Mouse (Mus musculus) forebrain, embryonic 14.5 days (tissue): ENCODE measurements around the gene Dnase2b. TPM values are rescaled to one million over a fixed set of nuclear protein-coding genes. Genes with fewer than 3 reads are reported as not detected.

Source experiments
- ATAC-seq: fragments of 200-750 bp; cut with Nextera tagmentation; 2 replicates; pipeline ENCODE4 v1.8.0; 2017; ENCODE audit warnings: mild to moderate bottlenecking, moderate library complexity
- DNase-seq: peaks from one replicate; pipeline ENCODE4 v3.0.0-alpha.2; 2015; ENCODE audit warnings: low spot score
- H3K27ac ChIP-seq: fragments of 300-500 bp; sonication (generic); 2 replicates; pipeline ENCODE4 v1.5.1; 2014; ENCODE audit warnings: low read depth, mild to moderate bottlenecking, control low read depth, low read length, moderate library complexity
- H3K27me3 ChIP-seq: fragments of 300-500 bp; sonication (generic); replicated peaks from 2 replicates; pipeline ENCODE4 v1.6.1; 2014; ENCODE audit warnings: low read length, control low read depth, mixed read lengths; ENCODE audit not compliant: control insufficient read depth, insufficient read depth
- H3K36me3 ChIP-seq: fragments of 300-500 bp; sonication (generic); 2 replicates; pipeline ENCODE4 v1.6.1; 2014; ENCODE audit warnings: low read length, control low read depth; ENCODE audit not compliant: control insufficient read depth, insufficient read depth
- H3K4me1 ChIP-seq: fragments of 300-500 bp; sonication (generic); 2 replicates; pipeline ENCODE4 v1.6.1; 2014; ENCODE audit warnings: antibody characterized with exemption, low read length, control low read depth; ENCODE audit not compliant: control insufficient read depth, insufficient read depth
- H3K4me2 ChIP-seq: fragments of 300-500 bp; sonication (generic); 2 replicates; pipeline ENCODE4 v1.6.1; 2014; ENCODE audit warnings: mild to moderate bottlenecking, control low read depth, low read length
- H3K4me3 ChIP-seq: fragments of 300-500 bp; sonication (generic); 2 replicates; pipeline ENCODE4 v1.5.1; 2014; ENCODE audit warnings: low read depth, low read length, control low read depth
- H3K9ac ChIP-seq: fragments of 300-500 bp; sonication (generic); 2 replicates; pipeline ENCODE4 v1.6.1; 2014; ENCODE audit warnings: mild to moderate bottlenecking, low read length, control low read depth, moderate library complexity
- H3K9me3 ChIP-seq: fragments of 300-500 bp; sonication (generic); replicated peaks from 2 replicates; pipeline ENCODE4 v1.6.1; 2016; ENCODE audit warnings: low read length, control low read depth, mixed read lengths; ENCODE audit not compliant: control insufficient read depth
- WGBS: fragments of 180-500 bp; shearing (Covaris S2); extraction: QIAGEN DNeasy Blood & Tissue Kit; methylation state at CpG from one replicate; pipeline ENCODE4 v1.1.7; 2014; 5-methylcytosine and 5-hydroxymethylcytosine counted together
- polyA plus RNA-seq: library from polyadenylated mRNA; unstranded; fragments of >200 nt; fragmentation: Nextera tagmentation; extraction: Ambion mirVana; gene quantifications from 2 replicates; pipeline ENCODE4 v1.2.1, GENCODE M21; 2014

Gene Dnase2b
- polyA plus RNA-seq, 1 experiment from 2014 or later = not detected

DNA sequence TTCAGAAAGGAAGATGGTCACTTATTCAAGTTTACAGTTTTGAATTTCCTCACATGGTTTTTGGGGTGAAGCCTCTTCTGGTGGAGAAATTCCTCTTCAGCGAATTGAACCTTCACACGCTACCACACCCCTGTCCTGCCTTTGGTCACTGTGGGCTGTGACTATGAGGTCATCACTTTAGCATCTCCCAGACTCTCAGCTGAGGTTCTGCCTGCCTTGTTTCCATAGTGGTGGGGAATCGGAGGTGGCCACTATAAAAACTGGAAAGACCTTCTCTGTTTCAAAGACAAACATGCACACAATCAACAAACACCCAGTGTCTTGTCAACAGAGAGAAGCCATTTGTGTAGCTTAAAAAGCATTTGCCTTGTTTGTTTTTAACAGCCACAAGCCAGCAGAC, 35.8 kb upstream of the Dnase2b start, which contains the start of gene 4930503B20Rik:
Gene 4930503B20Rik (minus strand): TSS at position 101 of the 400 bp plus-strand sequence.
- no peak within 1 kb of the TSS for H3K27ac ChIP-seq
- no peak within 1 kb of the TSS for H3K4me2 ChIP-seq
- H3K9me3 ChIP-seq = no peaks in the 10 kb centered on the region
- no peak within 1 kb of the TSS for H3K9ac ChIP-seq
- H3K36me3 ChIP-seq = no peaks in the 10 kb centered on the region
- no peak within 1 kb of the TSS for H3K4me3 ChIP-seq
- ATAC-seq (no peak), DNase-seq (no peak)
- H3K4me1 ChIP-seq = no peaks in the 10 kb centered on the region
- WGBS = 92% methylated on average over 3 of the region's 3 CpGs
- H3K27me3 ChIP-seq = no peaks in the 10 kb centered on the region

DNA sequence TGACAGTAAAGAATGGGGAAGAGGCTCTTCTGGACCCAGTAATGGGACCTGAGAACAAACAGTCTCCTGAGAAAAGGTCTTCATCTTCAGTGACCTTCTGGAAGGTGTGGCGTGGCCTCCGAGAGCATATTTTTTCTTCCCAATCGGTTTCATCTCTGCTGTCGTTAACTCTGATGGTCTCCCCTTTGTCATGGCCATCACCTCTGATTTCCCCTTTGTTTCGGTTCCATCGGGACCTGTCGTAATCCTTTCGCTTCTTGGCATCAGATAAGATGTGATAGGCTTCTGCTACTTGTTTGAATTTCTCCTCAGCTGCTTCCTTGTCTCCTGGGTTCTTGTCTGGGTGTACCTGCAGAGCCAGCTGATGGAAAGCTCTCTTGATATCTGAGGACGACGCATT, 35.3 kb upstream of the Dnase2b start:
- Histone ChIP-seq H3K4me1 (no peaks in the 10 kb centered on the region), H3K27me3 (no peaks in the 10 kb centered on the region), H3K9me3 (no peaks in the 10 kb centered on the region), H3K27ac (no peak overlapping the region), H3K36me3 (no peaks in the 10 kb centered on the region), H3K9ac (no peak overlapping the region), H3K4me3 (no peak overlapping the region), H3K4me2 (no peak overlapping the region)
- WGBS = 94% methylated on average over 10 of the region's 10 CpGs
- DNase-seq (no peak), ATAC-seq (no peak)

DNA sequence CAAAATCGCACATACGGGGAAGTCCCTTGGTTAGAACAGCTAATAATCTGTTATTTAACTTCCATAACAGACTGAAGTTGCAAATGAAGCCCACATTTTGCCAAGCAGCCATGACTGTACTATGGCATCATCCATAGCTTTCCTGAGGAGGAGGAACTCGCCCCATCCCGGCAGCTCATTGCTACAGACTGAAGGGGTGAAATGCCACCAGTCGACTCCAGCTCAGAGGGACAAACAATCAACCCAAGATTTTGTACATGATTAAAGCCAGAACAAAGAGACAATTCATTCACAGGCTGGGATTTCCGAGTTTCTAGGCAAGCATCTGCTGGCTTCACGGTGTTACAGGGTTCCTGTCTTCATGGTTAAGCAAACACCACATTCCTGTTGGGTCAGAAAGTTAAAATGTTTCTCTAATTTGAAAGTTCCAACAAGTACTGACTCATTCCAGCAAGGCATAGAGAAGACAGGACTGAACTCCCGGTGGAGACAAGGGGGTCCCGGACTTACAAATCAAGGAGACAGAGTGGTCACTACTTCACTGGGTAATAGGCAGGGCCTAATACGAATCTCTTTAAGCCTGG, 34.0 kb upstream of the Dnase2b start:
- Histone ChIP-seq H3K9ac (no peak overlapping the region), H3K4me3 (no peak overlapping the region), H3K4me1 (no peaks in the 10 kb centered on the region), H3K36me3 (no peaks in the 10 kb centered on the region), H3K4me2 (no peak overlapping the region), H3K27me3 (no peaks in the 10 kb centered on the region), H3K27ac (no peak overlapping the region), H3K9me3 (no peaks in the 10 kb centered on the region)
- ATAC-seq (no peak), DNase-seq (no peak)
- 72% methylated on average over 10 of the region's 10 CpGs for WGBS

DNA sequence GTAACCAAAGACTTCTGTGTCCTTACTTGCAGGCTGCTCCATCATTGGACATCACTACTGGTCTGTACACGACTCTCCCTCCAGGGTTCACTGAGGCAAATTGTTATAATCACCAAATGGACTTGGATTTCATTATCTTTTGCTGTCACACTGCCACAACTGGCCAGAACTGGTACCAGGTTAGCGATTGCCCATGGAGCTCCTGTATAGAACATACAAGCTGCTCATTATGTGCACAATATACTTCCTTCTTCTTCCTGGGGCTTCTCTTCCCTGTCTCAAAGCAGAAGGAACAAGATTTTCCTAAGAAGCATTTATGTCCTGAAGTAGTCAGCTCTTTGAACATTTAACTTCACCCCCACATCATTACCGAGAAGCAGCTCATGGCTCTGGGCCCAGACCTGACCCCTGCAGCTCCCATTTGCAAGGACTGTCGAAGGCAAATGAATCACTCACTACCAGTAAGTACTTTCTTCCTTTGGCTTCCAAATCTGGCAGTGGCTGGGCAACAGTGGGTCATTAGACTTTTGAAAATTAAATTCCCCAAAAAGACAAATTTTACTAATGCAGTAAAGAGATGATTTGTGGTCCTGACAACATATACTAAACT, 26.5 kb upstream of the Dnase2b start:
- WGBS = 45% methylated on average over 4 of the region's 4 CpGs
- ATAC-seq (no peak), DNase-seq (peak; percentile 20)
- Histone ChIP-seq H3K9ac (no peak overlapping the region), H3K4me3 (no peak overlapping the region), H3K4me1 (no peaks in the 10 kb centered on the region), H3K4me2 (no peak overlapping the region), H3K36me3 (no peaks in the 10 kb centered on the region), H3K9me3 (no peaks in the 10 kb centered on the region), H3K27ac (no peak overlapping the region), H3K27me3 (no peaks in the 10 kb centered on the region)

DNA sequence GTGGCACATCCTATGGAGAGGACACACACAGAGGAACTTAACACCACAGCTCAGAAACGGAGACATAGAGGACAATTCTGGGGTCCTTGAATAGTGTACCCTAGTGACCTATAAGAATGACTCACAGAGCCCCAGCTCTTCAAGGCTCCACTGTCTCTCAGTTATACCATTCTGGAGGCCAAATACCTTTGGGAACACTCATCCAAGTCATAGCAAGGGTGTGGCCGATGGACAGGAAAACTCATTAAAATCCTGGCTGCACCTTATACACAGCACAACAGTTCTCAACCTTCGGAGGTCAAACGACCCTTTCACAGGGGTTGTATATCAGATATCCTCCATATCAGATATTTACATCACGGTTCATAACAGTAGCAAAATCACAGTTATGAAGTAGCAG, 17.1 kb upstream of the Dnase2b start:
- no peaks in the 10 kb centered on the region for H3K27me3 ChIP-seq
- H3K9me3 ChIP-seq = no peaks in the 10 kb centered on the region
- H3K4me2 ChIP-seq = no peak overlapping the region
- no peak for ATAC-seq
- H3K27ac ChIP-seq = no peak overlapping the region
- DNase-seq = no peak
- H3K9ac ChIP-seq = no peak overlapping the region
- H3K36me3 ChIP-seq = no peaks in the 10 kb centered on the region
- H3K4me3 ChIP-seq = no peak overlapping the region
- 89% methylated on average over 5 of the region's 5 CpGs for WGBS
- H3K4me1 ChIP-seq = no peaks in the 10 kb centered on the region

DNA sequence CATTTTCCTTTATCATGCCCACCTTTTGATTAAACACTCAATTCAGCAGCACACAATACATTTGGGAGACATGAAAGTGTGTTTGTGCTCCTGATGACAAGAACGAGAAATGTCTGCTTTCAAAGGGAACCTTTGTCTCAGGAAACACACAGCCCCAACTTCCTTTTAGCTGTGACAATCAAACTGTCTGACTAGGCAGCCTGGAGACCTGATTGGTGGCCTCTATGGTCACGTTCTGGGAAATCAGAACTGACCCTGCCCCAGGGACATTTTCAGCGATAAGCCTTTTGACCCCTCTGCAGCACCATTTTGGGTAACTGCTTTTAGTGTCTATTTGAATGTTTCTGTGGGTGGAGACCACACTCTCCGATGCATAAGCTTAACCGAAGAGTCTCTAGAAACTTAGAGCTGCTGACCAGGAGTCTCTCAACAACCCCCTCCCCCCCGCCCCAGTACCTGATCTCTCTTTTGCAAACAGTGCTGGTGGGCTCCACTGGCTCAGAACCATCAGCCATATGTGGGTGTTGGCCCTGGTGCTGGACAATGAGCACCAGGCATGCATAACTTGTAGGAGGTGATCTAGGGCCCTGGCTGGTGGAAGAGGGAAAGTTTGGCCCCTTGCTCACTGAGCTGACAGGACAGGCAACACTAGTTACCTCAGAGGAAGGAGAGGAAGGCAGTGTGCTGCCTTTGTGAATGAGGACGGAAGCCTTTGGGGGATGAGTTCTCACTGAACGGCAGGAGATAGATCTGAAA, 13.0 kb upstream of the Dnase2b start:
- Histone ChIP-seq H3K27ac (no peak overlapping the region), H3K9ac (no peak overlapping the region), H3K36me3 (no peaks in the 10 kb centered on the region), H3K4me3 (no peak overlapping the region), H3K4me2 (no peak overlapping the region), H3K27me3 (no peaks in the 10 kb centered on the region), H3K4me1 (no peaks in the 10 kb centered on the region), H3K9me3 (no peaks in the 10 kb centered on the region)
- 70% methylated on average over 8 of the region's 8 CpGs for WGBS
- ATAC-seq = no peak
- DNase-seq = no peak

DNA sequence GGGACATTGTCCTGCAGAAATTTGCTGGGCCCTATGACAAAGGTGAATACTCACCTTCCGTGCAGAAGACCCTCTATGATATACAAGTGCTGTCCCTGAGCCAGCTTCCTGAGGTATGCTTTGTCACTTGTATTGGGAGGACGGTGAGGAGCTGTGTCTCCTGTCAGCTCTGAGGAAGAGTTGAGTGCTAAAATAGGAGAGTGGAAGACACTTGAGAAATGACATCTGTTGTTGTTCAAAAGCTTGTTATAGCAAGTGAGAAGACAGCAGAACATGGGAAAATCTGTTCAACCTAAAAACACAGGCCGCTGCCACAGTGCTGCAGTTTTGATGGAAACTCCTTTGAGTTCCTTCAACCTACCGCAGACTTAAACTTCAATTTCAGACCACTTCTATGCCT, 10.4 kb upstream of the Dnase2b start:
- ATAC-seq = no peak
- H3K9me3 ChIP-seq = no peaks in the 10 kb centered on the region

DNA sequence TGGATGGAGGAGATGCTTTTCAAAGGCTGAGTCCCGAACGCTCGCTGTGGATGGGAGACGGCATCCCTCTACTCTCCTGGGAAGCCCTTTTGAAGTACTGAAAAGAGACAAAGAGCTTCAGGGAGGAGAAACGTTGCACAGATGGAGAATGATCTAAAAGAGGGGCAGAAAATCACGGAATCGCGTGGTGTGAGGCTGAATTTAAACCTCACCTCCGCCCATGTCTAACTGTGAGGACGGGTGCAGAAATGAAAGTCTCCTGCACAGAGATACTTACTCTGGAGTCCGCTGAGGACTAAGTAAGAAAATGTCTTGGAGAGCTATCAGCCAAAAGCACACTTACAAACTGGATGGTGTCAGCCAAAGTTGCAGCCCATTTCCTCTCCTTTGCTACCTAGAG, 6.6 kb upstream of the Dnase2b start:
- ATAC-seq (no peak), DNase-seq (no peak)
- Histone ChIP-seq H3K27ac (no peak overlapping the region), H3K36me3 (no peaks in the 10 kb centered on the region), H3K4me1 (no peaks in the 10 kb centered on the region), H3K4me3 (no peak overlapping the region), H3K27me3 (no peaks in the 10 kb centered on the region), H3K9me3 (no peaks in the 10 kb centered on the region), H3K4me2 (no peak overlapping the region), H3K9ac (no peak overlapping the region)
- WGBS = 87% methylated on average over 11 of the region's 11 CpGs

More for the DNA sequence above, 10.4 kb upstream of the Dnase2b start:
- WGBS = 93% methylated on average over 4 of the region's 4 CpGs
- no peak for DNase-seq
- Histone ChIP-seq H3K4me3 (no peak overlapping the region), H3K36me3 (no peaks in the 10 kb centered on the region), H3K27ac (no peak overlapping the region), H3K9ac (no peak overlapping the region), H3K27me3 (no peaks in the 10 kb centered on the region), H3K4me2 (no peak overlapping the region), H3K4me1 (no peaks in the 10 kb centered on the region)
